Mouse (Mus musculus): ENCODE data around the gene Cpvl.

DNA sequence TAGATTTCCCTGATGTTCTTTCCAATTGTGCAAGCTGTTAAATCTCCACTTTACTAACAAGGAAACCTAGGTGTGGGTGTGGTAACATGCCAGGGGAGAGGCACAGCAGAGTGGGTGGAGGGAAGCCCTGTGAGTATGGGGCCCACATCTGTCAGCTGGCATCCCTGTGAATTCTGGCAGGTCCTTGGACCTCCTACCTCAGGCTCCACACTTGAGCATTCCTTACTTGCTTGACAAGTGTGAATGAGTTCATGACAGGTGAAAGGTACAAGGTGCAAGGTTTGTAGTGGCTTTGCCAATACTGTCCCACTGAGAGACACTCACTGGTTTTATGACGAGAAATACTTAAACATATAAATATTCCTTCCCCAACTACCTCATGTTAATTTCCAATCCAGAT is 4.4 kb downstream of the Cpvl start:
- TF ChIP-seq CTCF (IDR thresholded peaks at IDR 0.05; ENCODE audit: insufficient read depth, low read depth, low read length) (no peak), POLR2A (IDR thresholded peaks at IDR 0.05; ENCODE audit: insufficient read depth, low read depth, low read length) (no peak)

All from olfactory bulb, adult 2 months (tissue).